Mouse (Mus musculus) forebrain, embryonic 15.5 days (tissue): ENCODE measurements around the gene Naa40. TPM values are rescaled to one million over a fixed set of nuclear protein-coding genes. Genes with fewer than 3 reads are reported as not detected.

ENCODE experiments used
- ATAC-seq: fragments of 200-750 bp; cut with Nextera tagmentation; replicated peaks from 2 replicates; pipeline ENCODE4 v1.8.0; 2017; ENCODE audit warnings: mild to moderate bottlenecking, moderate TSS enrichment, moderate library complexity
- H3K27ac ChIP-seq: fragments of 300-500 bp; sonication (generic); replicated peaks from 2 replicates; pipeline ENCODE4 v1.5.1; 2015; ENCODE audit warnings: mild to moderate bottlenecking, inconsistent platforms
- H3K27me3 ChIP-seq: fragments of 300-500 bp; sonication (generic); 2 replicates; pipeline ENCODE4 v1.6.1; 2015; ENCODE audit warnings: inconsistent platforms
- H3K36me3 ChIP-seq: fragments of 300-500 bp; sonication (generic); 2 replicates; pipeline ENCODE4 v1.6.1; 2015; ENCODE audit warnings: mild to moderate bottlenecking, inconsistent platforms
- H3K4me1 ChIP-seq: fragments of 300-500 bp; sonication (generic); 2 replicates; pipeline ENCODE4 v1.6.1; 2015; ENCODE audit warnings: inconsistent platforms
- H3K4me2 ChIP-seq: fragments of 300-500 bp; sonication (generic); replicated peaks from 2 replicates; pipeline ENCODE4 v1.6.1; 2015; ENCODE audit warnings: mild to moderate bottlenecking, inconsistent platforms
- H3K4me3 ChIP-seq: fragments of 300-500 bp; sonication (generic); 2 replicates; pipeline ENCODE4 v1.5.1; 2015; ENCODE audit warnings: mild to moderate bottlenecking, inconsistent platforms
- H3K9ac ChIP-seq: fragments of 300-500 bp; sonication (generic); replicated peaks from 2 replicates; pipeline ENCODE4 v1.6.1; 2015; ENCODE audit warnings: mild to moderate bottlenecking, inconsistent platforms
- H3K9me3 ChIP-seq: fragments of 300-500 bp; sonication (generic); 2 replicates; pipeline ENCODE4 v1.6.1; 2016; ENCODE audit warnings: inconsistent platforms
- WGBS: fragments of 180-500 bp; shearing (Covaris S2); methylation state at CpG from one replicate; pipeline ENCODE4 v1.1.7; 2015; ENCODE audit warnings: mixed read lengths; 5-methylcytosine and 5-hydroxymethylcytosine counted together
- polyA plus RNA-seq: library from polyadenylated mRNA; unstranded; fragments of >200 nt; fragmentation: Nextera tagmentation; extraction: Ambion mirVana; gene quantifications from 2 replicates; pipeline ENCODE4 v1.2.1, GENCODE M21; 2015

Gene Naa40
- polyA plus RNA-seq, 1 experiment from 2014 or later: 69.2 TPM

DNA sequence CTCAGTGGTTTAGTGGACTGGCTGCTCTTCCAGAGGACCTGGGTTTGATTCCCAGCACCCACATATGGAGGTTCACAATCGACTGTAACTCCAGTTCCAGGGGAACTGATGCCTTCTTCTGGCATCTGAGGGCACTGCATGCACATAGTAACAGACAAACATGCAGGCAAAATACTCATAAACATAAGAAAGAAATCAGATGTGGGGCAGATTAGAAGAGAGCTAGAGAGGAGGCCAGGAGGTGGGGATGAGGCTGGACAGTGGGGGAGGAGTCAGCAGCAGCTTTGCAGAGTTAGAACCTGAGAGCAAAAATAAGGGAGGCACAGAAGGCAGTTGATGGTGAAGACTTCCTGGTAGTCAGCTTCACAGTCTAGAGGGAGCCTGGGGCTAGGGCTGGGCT lies 21.6 kb upstream of the Naa40 start:
- no peak for ATAC-seq
- Histone ChIP-seq H3K27ac (no peak overlapping the region), H3K4me3 (no peak overlapping the region), H3K4me2 (no peak overlapping the region), H3K4me1 (peaks cover 35% of the 10 kb centered on the region), H3K9me3 (no peaks in the 10 kb centered on the region), H3K27me3 (no peaks in the 10 kb centered on the region), H3K9ac (no peak overlapping the region), H3K36me3 (no peaks in the 10 kb centered on the region)
- 91% methylated on average over 1 of the region's 1 CpGs for WGBS

DNA sequence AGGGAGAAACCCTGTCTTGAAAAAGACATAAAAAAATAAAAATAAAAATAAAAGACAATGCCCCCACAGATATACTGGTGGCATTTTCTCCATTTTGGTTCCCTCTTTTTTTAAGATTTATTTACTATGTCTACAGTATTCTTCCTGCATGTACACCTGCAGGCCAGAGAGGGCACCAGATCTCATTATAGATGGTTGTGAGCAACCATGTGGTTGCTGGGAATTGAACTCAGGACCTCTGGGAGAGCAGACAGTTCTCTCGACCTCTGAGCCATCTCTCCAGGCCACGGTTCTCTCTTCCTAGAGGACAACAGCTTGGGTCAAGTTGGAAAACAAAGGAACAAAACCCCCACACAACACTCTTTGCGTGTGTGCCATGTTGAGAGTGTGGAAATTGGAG lies 21.0 kb upstream of the Naa40 start:
- Histone ChIP-seq H3K36me3 (no peaks in the 10 kb centered on the region), H3K4me1 (peaks cover 29% of the 10 kb centered on the region), H3K4me2 (no peak overlapping the region), H3K27me3 (no peaks in the 10 kb centered on the region), H3K9ac (no peak overlapping the region), H3K9me3 (no peaks in the 10 kb centered on the region), H3K4me3 (no peak overlapping the region), H3K27ac (no peak overlapping the region)
- 91% methylated on average over 3 of the region's 3 CpGs for WGBS
- no peak for ATAC-seq

- H3K4me2 ChIP-seq: no peak overlapping the region
- peaks cover 24% of the 10 kb centered on the region for H3K4me1 ChIP-seq
- 73% methylated on average over 1 of the region's 1 CpGs for WGBS
- ATAC-seq: no peak
- H3K36me3 ChIP-seq: no peaks in the 10 kb centered on the region
- no peak overlapping the region for H3K4me3 ChIP-seq
- no peaks in the 10 kb centered on the region for H3K9me3 ChIP-seq
- no peaks in the 10 kb centered on the region for H3K27me3 ChIP-seq
- no peak overlapping the region for H3K27ac ChIP-seq
- H3K9ac ChIP-seq: no peak overlapping the region
Observed at GRCm38 (mm10) chr19:7261476-7261875, 20.5 kb upstream of the Naa40 start.

DNA sequence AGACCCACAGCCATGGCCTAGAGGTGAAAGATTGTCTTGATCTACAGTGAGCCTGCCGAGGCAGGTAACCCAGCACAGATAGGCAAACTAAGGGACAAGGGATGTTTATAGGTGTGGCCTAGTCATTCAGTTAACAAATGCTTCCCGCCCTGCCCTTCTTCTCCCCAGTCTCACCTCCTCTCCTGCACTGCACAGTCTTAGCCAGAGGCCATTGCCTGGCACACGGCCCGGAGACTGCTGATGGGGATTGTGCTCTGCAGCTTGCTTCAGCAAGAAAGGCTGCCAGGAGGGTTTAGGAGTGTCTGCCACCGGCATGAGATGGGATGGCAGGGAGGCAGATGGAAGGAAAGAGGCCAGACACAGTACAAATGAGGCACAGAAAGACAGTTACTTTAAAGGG lies 16.9 kb upstream of the Naa40 start:
- H3K4me2 ChIP-seq: no peak overlapping the region
- H3K4me3 ChIP-seq: no peak overlapping the region
- ATAC-seq: peak; percentile 69
- H3K27ac ChIP-seq: peak overlapping the region; percentile 67
- H3K4me1 ChIP-seq: no peaks in the 10 kb centered on the region
- no peaks in the 10 kb centered on the region for H3K27me3 ChIP-seq
- 51% methylated on average over 5 of the region's 5 CpGs for WGBS
- no peak overlapping the region for H3K9ac ChIP-seq
- H3K9me3 ChIP-seq: no peaks in the 10 kb centered on the region
- no peaks in the 10 kb centered on the region for H3K36me3 ChIP-seq

GRCm38 (mm10) chr19:7246021-7246420 lies 5.0 kb upstream of the Naa40 start:
- Histone ChIP-seq H3K4me3 (no peak overlapping the region), H3K4me2 (no peak overlapping the region), H3K9me3 (no peaks in the 10 kb centered on the region), H3K36me3 (no peaks in the 10 kb centered on the region), H3K27ac (no peak overlapping the region), H3K4me1 (peaks cover 4% of the 10 kb centered on the region), H3K9ac (no peak overlapping the region), H3K27me3 (no peaks in the 10 kb centered on the region)
- no peak for ATAC-seq
- WGBS: 84% methylated on average over 3 of the region's 3 CpGs

DNA sequence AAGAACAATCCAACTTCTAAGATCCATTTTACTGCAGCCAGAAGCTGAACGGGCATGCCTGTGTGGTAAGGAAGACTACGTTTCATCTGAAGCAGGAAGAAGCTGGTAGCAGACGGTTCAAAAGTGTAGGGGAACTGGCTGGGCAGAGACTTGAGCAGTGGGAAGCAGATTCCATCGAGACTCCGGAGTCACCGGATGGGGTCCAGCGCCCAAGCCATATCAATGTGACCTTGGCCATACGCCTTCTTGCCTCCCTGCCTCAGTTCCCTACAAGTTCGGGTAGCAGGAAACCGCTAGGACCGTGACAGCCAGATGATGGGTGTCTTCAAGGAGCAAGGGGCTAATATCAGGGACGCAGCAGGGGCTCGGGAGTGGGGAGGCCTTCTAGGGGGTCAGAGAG lies 692 bp downstream of the Naa40 start:
- ATAC-seq: no peak; the same call in none of the 2 replicates
- Histone ChIP-seq H3K4me1 (peaks cover 22% of the 10 kb centered on the region), H3K27me3 (no peaks in the 10 kb centered on the region), H3K27ac (peak overlapping the region; percentile 77), H3K9ac (peak overlapping the region; percentile 75), H3K36me3 (no peaks in the 10 kb centered on the region), H3K4me2 (peak overlapping the region; percentile 94), H3K4me3 (peak overlapping the region; percentile 59), H3K9me3 (no peaks in the 10 kb centered on the region)
- WGBS: 2% methylated on average over 13 of the region's 13 CpGs

GRCm38 (mm10) chr19:7239574-7239973 lies 1.4 kb downstream of the Naa40 start:
- no peaks in the 10 kb centered on the region for H3K36me3 ChIP-seq
- peak overlapping the region; percentile 59 for H3K4me3 ChIP-seq
- no peak overlapping the region for H3K27ac ChIP-seq
- no peaks in the 10 kb centered on the region for H3K9me3 ChIP-seq
- no peak for ATAC-seq
- H3K9ac ChIP-seq: peak overlapping the region; percentile 75
- H3K27me3 ChIP-seq: no peaks in the 10 kb centered on the region
- H3K4me2 ChIP-seq: peak overlapping the region; percentile 94
- 78% methylated on average over 3 of the region's 3 CpGs for WGBS
- peaks cover 25% of the 10 kb centered on the region for H3K4me1 ChIP-seq

GRCm38 (mm10) chr19:7236742-7237141 lies 4.2 kb downstream of the Naa40 start:
- 85% methylated on average over 4 of the region's 4 CpGs for WGBS
- no peaks in the 10 kb centered on the region for H3K27me3 ChIP-seq
- peaks cover 14% of the 10 kb centered on the region for H3K36me3 ChIP-seq
- ATAC-seq: no peak
- H3K27ac ChIP-seq: no peak overlapping the region
- no peaks in the 10 kb centered on the region for H3K9me3 ChIP-seq
- no peak overlapping the region for H3K9ac ChIP-seq
- H3K4me1 ChIP-seq: peaks cover 25% of the 10 kb centered on the region
- no peak overlapping the region for H3K4me2 ChIP-seq
- no peak overlapping the region for H3K4me3 ChIP-seq

DNA sequence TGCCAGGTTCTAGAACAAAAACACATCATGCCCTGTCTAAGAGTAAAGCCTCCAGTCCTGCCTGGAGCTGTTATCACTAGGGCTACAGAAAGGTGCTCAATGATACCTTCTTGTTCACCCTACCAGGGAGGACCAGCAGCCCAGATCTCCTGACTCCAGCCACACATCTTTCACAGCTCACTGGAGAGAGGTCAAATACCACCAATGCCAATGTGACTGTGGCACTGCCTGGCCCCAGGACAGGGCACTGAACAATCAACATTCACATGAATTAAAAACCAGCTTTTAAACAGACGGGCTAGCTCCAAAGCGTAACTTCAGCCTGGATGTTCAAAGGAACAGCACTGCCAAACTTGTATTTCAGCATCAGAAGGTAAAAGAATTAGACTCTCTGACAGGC lies 5.0 kb downstream of the Naa40 start:
- no peak for ATAC-seq
- H3K9ac ChIP-seq: no peak overlapping the region
- H3K27me3 ChIP-seq: no peaks in the 10 kb centered on the region
- no peaks in the 10 kb centered on the region for H3K9me3 ChIP-seq
- H3K27ac ChIP-seq: no peak overlapping the region
- H3K36me3 ChIP-seq: peaks cover 14% of the 10 kb centered on the region
- H3K4me2 ChIP-seq: no peak overlapping the region
- H3K4me1 ChIP-seq: peaks cover 21% of the 10 kb centered on the region
- no peak overlapping the region for H3K4me3 ChIP-seq
- WGBS: 90% methylated on average over 2 of the region's 2 CpGs

DNA sequence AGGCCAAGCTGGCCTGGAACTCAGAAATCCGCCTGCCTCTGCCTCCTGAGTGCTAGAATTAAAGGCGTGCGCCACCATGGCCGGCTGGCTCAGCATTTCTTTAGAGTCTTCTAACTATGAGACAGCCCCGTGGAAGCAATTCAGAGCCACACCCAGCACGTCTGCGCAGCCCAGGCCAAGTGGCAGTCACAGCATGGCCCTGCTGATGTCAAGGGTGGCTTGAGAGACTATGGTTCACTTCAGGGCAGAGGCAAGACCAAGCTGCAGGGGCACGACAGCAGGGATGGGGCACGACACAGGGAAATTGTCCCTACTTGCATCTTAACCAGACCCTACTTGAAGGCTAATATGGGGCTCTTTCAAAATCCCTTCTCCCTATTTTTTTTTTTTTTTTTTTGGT lies 5.5 kb downstream of the Naa40 start:
- WGBS: 91% methylated on average over 9 of the region's 9 CpGs
- Histone ChIP-seq H3K36me3 (peaks cover 14% of the 10 kb centered on the region), H3K4me3 (no peak overlapping the region), H3K9ac (no peak overlapping the region), H3K4me2 (no peak overlapping the region), H3K9me3 (no peaks in the 10 kb centered on the region), H3K27me3 (no peaks in the 10 kb centered on the region), H3K27ac (no peak overlapping the region), H3K4me1 (peaks cover 21% of the 10 kb centered on the region)
- no peak for ATAC-seq

- 47% methylated on average over 8 of the region's 8 CpGs for WGBS
- peaks cover 21% of the 10 kb centered on the region for H3K36me3 ChIP-seq
Observed at GRCm38 (mm10) chr19:7234537-7235221, 6.3 kb downstream of the Naa40 start.

GRCm38 (mm10) chr19:7226511-7226914 lies 14.5 kb downstream of the Naa40 start:
- Histone ChIP-seq H3K27me3 (no peaks in the 10 kb centered on the region), H3K4me2 (no peak overlapping the region), H3K4me3 (no peak overlapping the region), H3K36me3 (peaks cover 39% of the 10 kb centered on the region), H3K4me1 (no peaks in the 10 kb centered on the region), H3K9ac (no peak overlapping the region), H3K27ac (no peak overlapping the region), H3K9me3 (no peaks in the 10 kb centered on the region)
- ATAC-seq: no peak
- 78% methylated on average over 6 of the region's 6 CpGs for WGBS

More at GRCm38 (mm10) chr19:7234537-7235221, 6.3 kb downstream of the Naa40 start:
- Histone ChIP-seq H3K4me2 (no peak overlapping the region), H3K27me3 (no peaks in the 10 kb centered on the region), H3K9ac (no peak overlapping the region), H3K4me3 (no peak overlapping the region), H3K9me3 (no peaks in the 10 kb centered on the region), H3K27ac (no peak overlapping the region; the same call in 1 of the 2 replicates), H3K4me1 (peaks cover 13% of the 10 kb centered on the region)
- peak; percentile 93 for ATAC-seq

DNA sequence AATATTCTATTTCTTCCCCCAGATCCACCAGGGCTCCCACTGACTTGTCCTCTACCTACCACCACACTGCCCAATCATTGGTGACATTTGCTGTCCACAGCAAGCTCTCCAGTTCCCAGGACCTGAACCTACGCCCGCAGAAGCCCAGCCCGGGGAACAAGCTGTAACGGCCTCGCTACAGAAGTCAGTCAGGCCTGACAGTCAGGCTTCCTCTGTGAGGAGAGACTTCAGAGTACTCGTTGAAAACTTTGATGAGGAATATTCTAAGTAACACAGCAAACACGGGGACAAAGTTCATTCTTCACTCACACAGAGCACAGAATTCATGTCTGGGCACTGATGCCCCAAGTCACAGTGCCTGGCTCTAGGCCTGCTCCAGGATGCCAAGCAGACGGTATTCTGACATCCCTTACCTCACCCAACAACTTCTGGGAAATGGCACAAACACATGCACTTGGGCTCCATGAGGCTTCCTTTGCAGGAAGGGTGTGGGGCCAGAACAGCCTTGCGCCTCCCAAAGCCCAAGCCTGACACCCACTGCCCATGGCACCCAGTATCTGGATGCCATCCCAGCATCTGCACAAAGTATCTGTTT lies 15.8 kb downstream of the Naa40 start:
- Histone ChIP-seq H3K36me3 (peaks cover 37% of the 10 kb centered on the region), H3K9me3 (no peaks in the 10 kb centered on the region), H3K27ac (no peak overlapping the region), H3K4me3 (no peak overlapping the region), H3K9ac (no peak overlapping the region), H3K27me3 (no peaks in the 10 kb centered on the region), H3K4me2 (no peak overlapping the region), H3K4me1 (no peaks in the 10 kb centered on the region)
- 85% methylated on average over 9 of the region's 9 CpGs for WGBS
- no peak for ATAC-seq
